Mouse (Mus musculus) left cerebral cortex, postnatal 14 days (tissue): ENCODE results near the gene Ptprd. TPM values are rescaled to one million over a fixed set of nuclear protein-coding genes. Genes with fewer than 3 reads are reported as not detected.

ENCODE experiments used
- DNase-seq, 2 experiments: peaks; one replicate each; pipeline ENCODE4 v3.0.0; 2021 to 2022; ENCODE audit warnings: low spot score in 2 of 2, mixed read lengths in 1 of 2
- intact Hi-C: fragments of 180-260 bp; cut with DNase I; formaldehyde crosslinking; loops from one replicate; pipeline ENCODE4 v1.15.1; 2025
- total RNA-seq, 2 experiments: library from RNA; stranded (reverse); gene quantifications; 2 replicates each; pipeline ENCODE4 v1.2.3; 2021

Ptprd gene
- total RNA-seq, 2 experiments from 2014 or later, result 357 to 391 TPM

- intact Hi-C loops, result no loop called here
- peak; percentile 56 to 59 for DNase-seq
Observed at GRCm38 (mm10) chr4:77644435-77644834, 567.3 kb downstream of the Ptprd start.

- intact Hi-C loops, result no loop called here
- DNase-seq, result peak; percentile 33 to 43
Observed at GRCm38 (mm10) chr4:77640022-77640421, 571.7 kb downstream of the Ptprd start.

- DNase-seq, result no peak
- intact Hi-C loops, result no loop called here
Observed at GRCm38 (mm10) chr4:77613129-77613528, 598.6 kb downstream of the Ptprd start.

GRCm38 (mm10) chr4:77586624-77587023, 625.1 kb downstream of the Ptprd start:
- DNase-seq, result peak; percentile 49 to 50

GRCm38 (mm10) chr4:77586222-77586621, 625.5 kb downstream of the Ptprd start:
- intact Hi-C loops, result no loop called here
- DNase-seq, result no peak

More at GRCm38 (mm10) chr4:77586624-77587023, 625.1 kb downstream of the Ptprd start:
- intact Hi-C loops, result no loop called here

- DNase-seq, result peak; percentile 55 to 78
- intact Hi-C loops, result no loop called here
Observed at GRCm38 (mm10) chr4:77558404-77559202, 653.2 kb downstream of the Ptprd start.

DNA sequence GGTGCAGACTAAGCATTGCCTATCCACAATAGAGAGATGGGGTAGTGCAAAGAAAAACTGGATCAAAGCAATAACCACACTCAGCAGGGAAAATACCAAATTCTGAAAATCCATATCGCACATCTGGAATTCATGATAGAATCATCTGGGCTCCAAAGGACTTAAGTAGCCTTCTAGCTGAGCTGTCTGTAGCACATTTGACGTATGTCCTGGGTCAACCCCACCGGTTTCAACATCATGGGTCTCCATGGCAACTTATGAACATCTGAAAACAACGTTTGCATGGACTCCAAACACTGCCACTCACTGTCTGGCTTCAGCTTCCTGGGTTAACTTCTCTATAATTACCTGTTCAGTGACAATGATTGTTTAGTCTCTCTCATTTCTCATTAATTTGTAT, 655.9 kb downstream of the Ptprd start:
- intact Hi-C loops, result no loop called here
- DNase-seq, result no peak

DNA sequence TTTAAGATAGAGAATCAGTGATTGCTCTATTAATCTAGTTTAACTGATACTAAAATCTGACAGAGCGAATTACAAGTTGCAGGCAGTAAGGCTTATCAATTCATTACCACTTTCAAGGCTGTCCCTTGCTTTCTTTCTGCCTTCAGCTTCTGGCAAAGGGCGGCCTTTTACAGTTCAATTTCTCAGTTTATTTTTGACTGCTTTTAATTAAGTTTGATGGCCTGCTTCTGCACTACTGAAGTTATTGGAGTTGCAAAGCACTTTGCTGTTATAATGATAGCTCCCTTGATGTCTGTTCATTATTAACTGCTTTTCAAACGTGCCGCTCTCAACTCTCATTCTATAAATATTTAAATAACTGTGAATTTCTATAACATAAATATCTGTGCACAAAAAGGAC, 673.9 kb downstream of the Ptprd start:
- intact Hi-C loops, result no loop called here

DNA sequence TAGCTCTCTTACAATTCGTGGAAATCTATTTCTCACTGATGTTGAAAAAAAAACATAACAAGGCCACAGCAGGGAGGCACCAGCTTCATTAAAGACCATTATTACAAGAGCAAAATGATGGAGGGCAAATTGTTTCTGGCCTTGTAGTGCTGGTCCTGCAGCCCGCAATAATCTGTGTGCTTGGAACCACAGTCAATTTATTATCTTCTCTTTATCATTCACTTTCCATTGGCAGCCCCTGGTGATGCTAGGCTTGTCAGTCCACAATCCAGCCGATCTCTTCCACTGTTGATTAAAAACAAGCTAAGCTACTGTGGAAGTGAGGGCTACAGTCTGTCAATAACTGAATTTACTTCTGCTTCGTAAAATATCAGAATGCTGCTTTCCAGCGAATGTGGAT, 674.4 kb downstream of the Ptprd start:
- no peak for DNase-seq
- intact Hi-C loops, result no loop called here

More for the DNA sequence above, 673.9 kb downstream of the Ptprd start:
- DNase-seq, result no peak

DNA sequence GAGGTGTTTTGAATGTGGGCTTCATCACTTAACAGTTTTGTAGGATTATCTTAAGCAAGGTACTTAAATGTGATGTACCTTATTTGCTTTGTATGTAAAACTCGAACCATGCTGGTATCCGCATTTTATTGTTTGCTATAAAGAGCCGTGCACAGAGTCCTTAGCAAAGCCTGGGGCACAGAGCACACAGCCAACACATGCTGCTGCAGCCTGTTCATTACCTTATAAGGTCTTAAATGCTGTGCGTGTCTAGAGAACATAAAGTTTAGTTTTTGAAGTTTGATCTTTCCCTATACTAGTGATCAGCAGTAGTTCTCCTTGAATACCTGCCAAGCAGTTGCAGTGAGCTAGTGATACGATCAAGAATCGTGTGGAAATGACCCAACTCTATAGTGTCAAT, 676.2 kb downstream of the Ptprd start:
- intact Hi-C loops, result no loop called here
- no peak for DNase-seq

GRCm38 (mm10) chr4:77534553-77534952, 677.2 kb downstream of the Ptprd start:
- intact Hi-C loops, result no loop called here
- peak in 1 of 2 experiments; percentile 15 for DNase-seq

GRCm38 (mm10) chr4:77519166-77519565, 692.6 kb downstream of the Ptprd start:
- intact Hi-C loops, result no loop called here
- peak; percentile 30 to 42 for DNase-seq

- no peak for DNase-seq
Observed at GRCm38 (mm10) chr4:77513914-77514628, 697.7 kb downstream of the Ptprd start.

GRCm38 (mm10) chr4:77513041-77513440, 698.7 kb downstream of the Ptprd start:
- intact Hi-C loops, result no loop called here
- DNase-seq, result no peak

More at GRCm38 (mm10) chr4:77513914-77514628, 697.7 kb downstream of the Ptprd start:
- intact Hi-C loops, result no loop called here

- intact Hi-C loops, result no loop called here
- DNase-seq, result peak; percentile 19 to 46
Observed at GRCm38 (mm10) chr4:77454049-77454448, 757.7 kb downstream of the Ptprd start.

DNA sequence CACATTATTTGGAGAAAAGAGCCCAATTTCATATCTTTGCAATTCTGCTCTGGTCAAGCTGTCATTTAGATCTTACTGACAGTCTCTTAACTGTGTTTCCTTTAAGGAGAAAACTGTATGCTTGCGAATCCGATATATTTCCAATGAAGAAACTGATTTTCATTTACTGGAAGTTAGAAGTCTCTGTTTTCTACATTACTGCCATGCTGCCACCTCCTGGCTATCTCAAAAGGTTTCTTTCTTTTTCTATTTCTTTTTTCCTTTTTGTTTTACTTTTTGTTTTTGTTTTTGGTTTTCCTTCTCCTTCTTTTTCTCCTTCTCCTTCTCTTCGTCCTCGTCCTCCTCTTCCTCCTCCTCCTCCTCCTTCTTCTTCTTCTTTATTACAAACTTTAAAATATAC, 812.6 kb downstream of the Ptprd start:
- DNase-seq, result no peak
- intact Hi-C loops, result no loop called here

DNA sequence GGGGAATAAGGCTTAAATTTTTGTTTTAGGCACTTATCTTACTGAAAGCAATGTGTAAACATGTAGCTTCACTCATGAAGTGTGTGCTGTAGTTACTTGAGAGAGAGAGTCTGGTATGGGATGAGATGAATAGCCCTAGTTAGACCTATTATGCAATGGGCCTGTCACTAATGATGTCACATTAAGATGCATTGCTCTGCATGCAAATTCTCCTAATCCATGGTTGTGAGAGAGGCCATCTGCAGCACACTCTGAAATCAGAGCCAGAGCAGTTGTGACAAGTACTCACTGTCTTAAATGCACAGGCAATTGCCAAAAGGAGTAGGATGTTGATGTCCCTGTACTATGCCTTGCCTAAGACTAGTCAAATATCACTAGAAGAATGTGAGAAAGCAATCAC, 850.0 kb downstream of the Ptprd start:
- DNase-seq, result no peak

GRCm38 (mm10) chr4:77327198-77327597, 884.6 kb downstream of the Ptprd start:
- DNase-seq, result no peak

More for the DNA sequence above, 850.0 kb downstream of the Ptprd start:
- intact Hi-C loops, result no loop called here

DNA sequence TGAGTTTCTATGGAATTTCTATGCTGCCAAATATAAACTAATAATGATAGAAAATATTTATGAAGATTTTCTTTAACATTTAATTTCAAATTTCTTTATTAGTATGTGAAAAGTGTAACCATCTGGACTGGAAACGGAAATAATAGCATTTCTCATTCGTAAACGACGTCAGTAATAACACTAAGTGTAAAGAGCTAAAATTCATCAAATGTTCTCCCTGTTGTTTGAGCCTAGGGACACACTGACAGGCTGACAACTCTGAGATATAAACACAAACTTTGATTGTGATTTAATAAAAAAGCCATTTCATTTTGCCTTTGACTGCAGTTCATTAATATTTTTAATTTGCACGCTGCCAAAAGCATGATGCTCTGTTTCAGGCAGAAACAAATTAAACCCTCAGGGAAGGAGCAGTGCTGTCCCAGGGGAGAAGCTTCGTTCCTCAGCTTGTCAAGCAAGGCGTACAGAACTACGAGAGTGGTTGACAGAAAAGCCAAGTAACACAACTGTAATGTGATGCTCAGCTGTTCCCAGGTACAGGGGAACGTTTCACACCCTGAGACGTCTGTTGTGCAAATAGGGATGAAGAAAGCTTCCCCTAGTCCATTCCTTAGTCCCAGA, 894.6 kb downstream of the Ptprd start:
- intact Hi-C loops, result no loop called here
- DNase-seq, result no peak

More at GRCm38 (mm10) chr4:77327198-77327597, 884.6 kb downstream of the Ptprd start:
- intact Hi-C loops, result no loop called here

DNA sequence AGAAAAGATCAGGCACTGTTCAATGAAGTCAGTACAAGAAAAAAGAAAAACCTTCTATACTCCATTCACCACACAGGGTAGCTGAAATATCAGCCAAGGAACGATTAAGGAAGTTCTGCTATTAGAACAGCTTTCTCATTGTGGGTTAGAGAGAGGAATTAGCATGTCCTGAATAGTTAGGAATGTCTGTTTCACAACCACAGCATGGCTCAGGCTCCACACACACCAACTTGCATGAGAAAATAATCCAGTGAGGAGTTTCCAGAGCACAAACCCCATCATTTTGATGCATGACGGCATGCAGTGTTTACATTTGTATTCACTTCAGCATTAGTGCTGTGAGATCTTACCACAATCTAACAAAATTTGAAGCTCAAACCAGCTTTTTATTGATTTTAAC, 895.1 kb downstream of the Ptprd start:
- intact Hi-C loops, result no loop called here
- DNase-seq, result no peak
